In genomic region chr8:13753680-13754079, GRCm38 (mm10) we compare ENCODE assay signal across 8 mouse cellular contexts. TPM values are rescaled to one million over a fixed set of nuclear protein-coding genes. Genes with fewer than 3 reads are reported as not detected.
DNase-seq lines count a peak whose midpoint lies in the region; TF ChIP-seq lines count a peak whose summit lies in the region.
"Had no signal": no experiment of that assay in that cellular context is flagged by ENCODE, and none has a peak within 500 bp of the region (broad histone marks: within the 10 kb centered on the region; RNA-seq: fewer than 3 reads in every experiment).

No protein-coding gene starts in this region.

- H3K9me3 ChIP-seq in E14TG2a.4 (ENCODE audit: low read length), result no peaks in the 10 kb centered on the region
- H3K9me3 ChIP-seq: liver, embryonic 15.5 days had no signal

- H3K27me3 ChIP-seq in C2C12 (ENCODE audit: control insufficient read depth, insufficient read depth, insufficient read length) (no peaks in the 10 kb centered on the region), E14TG2a.4 (ENCODE audit: insufficient read depth, low read length) (no peaks in the 10 kb centered on the region)

- H3K4me3 ChIP-seq in C2C12 (ENCODE audit: insufficient read depth, poor library complexity, severe bottlenecking) (no peak overlapping the region), E14TG2a.4 (replicated peaks; ENCODE audit: low read length) (no peak overlapping the region)
- H3K4me3 ChIP-seq: liver, embryonic 15.5 days had no signal

- peaks cover 9% of the 10 kb centered on the region for H3K79me3 ChIP-seq in C2C12 (ENCODE audit: low read depth)

- H3ac ChIP-seq in C2C12 (ENCODE audit: control insufficient read depth, insufficient read length, low read depth), result no peak overlapping the region

- DNase-seq in c-Kit-negative CD71-positive TER-119-positive erythroid progenitor cells, embryonic 14.5 days (ENCODE audit: low read depth, low spot score), result peak; percentile 65
- DNase-seq in frontal cortex, postnatal 25 days (ENCODE audit: low spot score in 2 of 2), result peak; percentile 62 to 63
- DNase-seq in kidney, postnatal 4 days, result peak; percentile 91 to 92
- peak; percentile 90 for DNase-seq in lung, postnatal 10 days
- peak; percentile 36 to 73 for DNase-seq in spleen, adult 18-20 months

- TF ChIP-seq CTCF in C2C12 (IDR thresholded peaks at IDR 0.05; ENCODE audit: control insufficient read depth, insufficient read depth, insufficient read length) (peak; percentile 63), E14TG2a.4 (conservative IDR thresholded peaks at IDR 0.05; ENCODE audit: low read length) (peak; percentile 92)

- H3K4me1 ChIP-seq in E14TG2a.4 (replicated peaks; ENCODE audit: low read depth, low read length), result peaks cover 12% of the 10 kb centered on the region

- H3K36me3 ChIP-seq in C2C12 (ENCODE audit: control insufficient read depth, insufficient read depth) (no peaks in the 10 kb centered on the region), E14TG2a.4 (ENCODE audit: insufficient read depth, low read length) (no peaks in the 10 kb centered on the region)
- H3K36me3 ChIP-seq: liver, embryonic 15.5 days had no signal

- H3K79me2 ChIP-seq in C2C12 (ENCODE audit: control insufficient read depth, insufficient read depth), result peaks cover 16% of the 10 kb centered on the region

TF ChIP-seq in C2C12, 6 proteins besides CTCF, POLR2A, EP300 and RAD21:
- TF ChIP-seq FOSL1 (IDR thresholded peaks at IDR 0.05; ENCODE audit: insufficient read depth, low read length, poor library complexity, severe bottlenecking), result no peak
- no peak for TF ChIP-seq USF1 (IDR thresholded peaks at IDR 0.05; ENCODE audit: low read depth)
- TF ChIP-seq MYOD1 (IDR thresholded peaks at IDR 0.05; ENCODE audit: control insufficient read depth, insufficient read length, low read depth), result no peak
- no peak for TF ChIP-seq MYOG (IDR thresholded peaks at IDR 0.05; ENCODE audit: control insufficient read depth, extremely low read depth, insufficient read length)
- no peak for TF ChIP-seq CEBPB (IDR thresholded peaks at IDR 0.05; ENCODE audit: low read depth)
- no peak for TF ChIP-seq MAX (IDR thresholded peaks at IDR 0.05)

RNA-seq across cellular contexts. Expression of gene Cdc16, which starts 3.8 kb away (rescaled TPM):
- polyA plus RNA-seq in C2C12 (2012; fragmentation: generic; extraction: Trizol), result 64.0 TPM

RNA-seq across cellular contexts. Expression of gene Upf3a, which starts 31.7 kb away (rescaled TPM):
- polyA plus RNA-seq in C2C12 (2012; fragmentation: generic; extraction: Trizol), result 28.0 TPM

RNA-seq across cellular contexts. Expression of gene Cfap97d2, which starts 48.0 kb away (rescaled TPM):
- not detected for polyA plus RNA-seq in C2C12 (2012; fragmentation: generic; extraction: Trizol)
- polyA plus RNA-seq: liver, embryonic 15.5 days had no signal
